Mouse (Mus musculus) forelimb bud, embryonic 11.5 days (tissue): ENCODE results near the gene Zfhx3.
"Not testable (repeated sequence)": the region's sequence is repeated elsewhere in the genome, so short reads cannot be mapped to it uniquely, and the experiment has no call there.

Experiments used
- DNase-seq: peaks from one replicate; pipeline ENCODE4 v3.0.0-alpha.2; 2012; ENCODE audit warnings: low read depth, low spot score

The Zfhx3 gene

DNA sequence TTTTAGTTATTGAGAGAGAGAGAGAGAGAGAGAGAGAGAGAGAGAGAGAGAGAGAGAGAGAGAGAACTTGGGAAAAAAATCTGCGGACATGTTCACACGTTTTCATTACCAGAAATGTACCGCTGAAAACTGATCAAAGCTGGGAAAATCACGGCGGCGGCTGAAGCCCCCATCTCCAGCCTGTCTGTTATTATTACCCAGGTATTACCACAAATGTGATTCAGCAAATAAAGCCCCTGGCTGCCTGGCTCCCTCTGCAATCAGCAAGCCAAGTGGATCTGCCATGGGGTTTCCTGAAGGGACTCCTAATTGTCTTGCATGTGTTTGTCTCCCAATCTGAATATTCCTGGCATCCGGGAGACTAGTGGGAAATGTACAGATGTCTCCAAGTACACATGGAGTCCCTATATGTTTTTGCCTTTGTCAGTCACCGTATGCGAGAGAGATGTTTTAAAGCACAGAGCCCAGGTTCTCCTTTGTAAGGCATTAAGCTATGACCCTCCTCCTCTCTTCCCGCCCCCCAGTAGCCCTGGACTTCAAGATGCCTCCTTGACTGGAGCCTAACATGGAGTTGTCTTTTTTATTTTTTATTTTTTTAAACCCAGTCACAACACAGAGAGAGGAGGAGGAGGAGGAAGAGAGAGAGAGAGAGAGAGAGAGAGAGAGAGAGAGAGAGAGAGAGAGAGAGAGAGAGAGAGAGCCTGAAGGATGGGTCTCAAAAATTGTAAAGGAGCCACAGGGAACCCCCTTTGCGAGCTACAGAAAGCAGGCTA lies at the start of gene Zfhx3:
Zfhx3 (plus strand) TSS at position 723 of the 773 bp plus-strand sequence.
- DNase-seq = no peak

DNA sequence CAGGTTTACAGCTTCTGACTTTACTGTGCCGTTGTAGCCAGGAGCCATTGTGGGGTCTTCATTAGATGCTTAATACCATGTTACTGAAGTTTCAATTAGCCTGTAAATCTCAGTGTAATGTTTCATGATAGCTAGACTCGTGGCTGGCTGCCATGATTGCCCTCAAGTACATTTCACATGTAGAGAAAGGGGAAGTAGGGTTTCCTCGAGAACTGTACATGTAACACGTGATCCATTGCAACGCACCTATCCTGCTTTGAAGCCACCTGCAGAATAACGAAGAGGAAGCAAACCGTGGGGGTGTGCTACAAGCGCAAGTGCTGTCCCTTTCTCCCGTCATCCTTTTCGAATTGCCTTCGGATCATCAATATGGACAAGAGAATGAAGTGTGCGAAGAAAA lies 23.5 kb upstream of the Zfhx3 start:
- no peak for DNase-seq

DNA sequence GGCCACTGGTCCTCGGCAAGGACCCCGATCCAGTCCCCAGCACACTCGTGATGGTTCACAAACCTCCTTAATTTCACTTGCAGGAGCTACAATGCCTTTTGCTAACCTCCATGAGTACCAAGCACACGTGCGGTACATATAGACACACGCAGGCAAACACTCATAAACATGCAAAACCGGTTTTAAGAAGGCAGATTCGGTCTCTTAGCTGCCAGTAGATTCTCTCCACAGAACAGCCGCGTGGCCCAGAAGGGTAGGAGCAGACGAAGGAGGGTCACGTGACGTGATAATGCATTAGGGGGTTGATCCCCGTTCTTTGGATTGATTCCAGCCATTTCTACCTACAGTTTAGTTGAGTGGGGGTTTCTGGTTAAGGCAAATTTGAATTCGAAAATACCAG lies 16.3 kb upstream of the Zfhx3 start:
- no peak for DNase-seq

DNA sequence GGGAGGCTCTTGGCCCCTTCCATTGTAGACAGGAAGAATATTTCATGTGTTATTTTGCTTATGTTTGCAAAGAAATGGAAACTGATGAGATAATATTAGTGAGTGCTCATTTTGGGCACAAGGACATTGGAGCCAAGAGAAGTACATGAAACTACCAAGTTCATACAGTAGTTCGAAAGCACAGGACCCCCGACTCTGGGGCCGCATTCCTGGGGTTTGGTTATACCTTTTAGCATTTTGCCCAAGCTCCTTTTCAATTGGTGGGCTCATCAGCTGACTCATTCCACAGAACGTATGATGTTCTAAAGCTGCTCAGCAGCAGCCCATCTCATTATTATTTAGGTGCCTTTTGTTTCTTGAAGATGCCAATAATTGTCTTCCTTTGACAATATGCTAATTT lies 5.7 kb upstream of the Zfhx3 start:
- no peak for DNase-seq

DNA sequence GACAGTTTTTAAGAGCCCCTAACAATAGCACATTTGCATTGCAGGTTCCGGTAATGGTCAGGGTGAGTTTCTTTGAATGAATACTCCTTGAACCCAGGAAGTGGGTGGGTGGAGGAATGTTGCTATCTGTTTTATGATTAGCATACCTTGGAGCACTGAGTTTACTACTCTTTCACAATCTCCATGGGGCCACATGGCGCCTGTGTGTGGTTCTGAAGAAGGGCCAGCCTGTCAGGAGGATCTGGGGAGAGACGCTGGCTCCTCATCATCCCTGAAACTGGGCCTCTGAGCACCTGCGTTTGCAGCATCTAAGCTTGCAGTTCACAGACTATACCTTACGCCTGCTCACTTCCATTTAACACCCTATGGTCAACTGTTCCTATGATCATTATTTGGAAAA lies 4.2 kb upstream of the Zfhx3 start:
- not testable (repeated sequence) for DNase-seq

DNA sequence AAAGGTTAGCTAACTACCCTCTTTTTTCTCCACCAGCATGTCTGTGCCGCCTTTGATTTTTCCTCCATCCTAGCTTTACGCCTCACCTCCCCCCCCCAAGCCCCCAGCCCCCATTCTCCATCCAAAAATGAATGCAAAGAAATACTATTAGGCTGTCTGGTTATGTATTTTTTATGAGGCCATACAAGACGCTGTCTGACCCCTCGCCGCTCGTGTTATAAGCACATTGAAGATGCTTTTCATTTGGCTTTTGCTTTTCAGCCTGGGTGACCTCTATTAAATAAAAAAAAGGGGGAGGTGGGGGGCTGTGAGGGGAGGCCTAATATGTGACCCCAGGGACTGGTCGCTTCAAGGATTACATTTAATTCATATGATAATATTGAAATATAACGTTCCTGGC lies 2.3 kb upstream of the Zfhx3 start:
- no peak for DNase-seq

DNA sequence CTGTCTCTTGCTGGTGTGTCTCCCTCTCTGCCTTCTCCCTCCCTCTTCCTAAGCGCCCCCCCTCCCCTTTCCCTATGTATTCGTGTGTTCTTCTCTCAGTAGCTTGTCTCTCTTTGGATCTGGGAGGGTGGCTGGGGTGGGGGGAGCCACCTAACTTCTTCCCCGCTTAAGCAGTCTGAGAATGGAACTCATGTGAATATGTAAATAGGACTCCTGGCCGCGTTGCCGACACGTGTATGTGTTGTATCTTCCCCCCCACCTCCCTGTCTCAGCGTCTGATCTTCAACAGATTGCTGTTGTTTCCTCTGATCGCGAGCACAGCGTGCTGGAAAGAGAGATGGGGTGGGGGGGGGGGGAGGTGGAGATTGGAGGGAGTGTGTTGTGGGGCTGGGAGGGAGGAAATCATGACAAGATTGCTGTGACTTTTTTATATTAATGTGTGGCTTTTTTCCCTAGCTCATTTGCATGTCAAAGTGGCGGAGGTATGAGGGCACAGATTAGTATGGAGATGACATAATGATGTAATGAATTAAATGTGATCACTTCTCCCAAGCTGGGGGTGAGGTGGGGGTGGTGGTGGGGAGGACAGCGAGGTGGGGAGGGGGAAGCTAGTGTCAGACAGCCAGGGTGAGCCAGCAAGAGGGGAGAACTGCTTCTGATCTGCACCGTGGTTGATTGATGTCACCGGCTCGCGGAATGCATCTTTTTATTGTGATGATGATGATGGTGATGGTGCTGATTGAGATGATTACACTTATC lies 487 bp downstream of the Zfhx3 start:
- no peak for DNase-seq

DNA sequence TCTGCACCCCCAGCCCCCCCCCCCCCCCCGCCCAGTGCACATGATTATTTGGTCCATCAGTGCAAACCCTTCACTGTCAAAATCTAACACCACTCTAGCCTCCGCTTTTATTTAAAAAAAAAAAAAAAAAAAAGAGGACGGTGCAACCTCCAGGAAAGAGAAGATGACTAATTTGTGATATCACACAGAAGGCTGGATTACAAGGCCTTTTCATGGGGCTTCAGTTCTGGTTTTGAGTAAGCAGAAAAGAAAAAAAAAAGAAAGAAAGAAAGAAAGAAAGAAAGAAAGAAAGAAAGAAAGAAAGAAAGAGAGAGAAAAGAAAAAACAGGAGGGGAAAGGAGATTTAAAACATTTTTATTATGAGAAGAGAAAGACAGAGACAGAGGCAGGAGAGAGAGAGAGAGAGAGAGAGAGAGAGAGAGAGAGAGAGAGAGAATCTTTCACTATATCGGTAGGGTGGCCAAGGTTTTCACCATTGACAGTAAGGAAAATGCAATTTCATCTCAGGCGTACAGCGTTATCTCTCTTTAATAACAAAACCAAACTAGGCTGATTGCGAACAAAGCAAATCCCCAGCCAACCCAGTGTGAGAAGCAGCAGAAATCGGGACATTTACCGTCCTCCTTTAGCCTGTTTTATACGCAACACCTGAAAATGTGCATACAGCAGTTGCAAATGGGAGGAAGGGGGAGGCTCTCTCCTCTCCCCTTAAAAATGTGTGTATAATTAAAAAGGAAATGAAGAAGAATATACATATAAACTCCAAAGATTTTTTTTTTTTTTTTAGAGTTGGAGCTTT lies 1.3 kb downstream of the Zfhx3 start:
- DNase-seq = no peak

DNA sequence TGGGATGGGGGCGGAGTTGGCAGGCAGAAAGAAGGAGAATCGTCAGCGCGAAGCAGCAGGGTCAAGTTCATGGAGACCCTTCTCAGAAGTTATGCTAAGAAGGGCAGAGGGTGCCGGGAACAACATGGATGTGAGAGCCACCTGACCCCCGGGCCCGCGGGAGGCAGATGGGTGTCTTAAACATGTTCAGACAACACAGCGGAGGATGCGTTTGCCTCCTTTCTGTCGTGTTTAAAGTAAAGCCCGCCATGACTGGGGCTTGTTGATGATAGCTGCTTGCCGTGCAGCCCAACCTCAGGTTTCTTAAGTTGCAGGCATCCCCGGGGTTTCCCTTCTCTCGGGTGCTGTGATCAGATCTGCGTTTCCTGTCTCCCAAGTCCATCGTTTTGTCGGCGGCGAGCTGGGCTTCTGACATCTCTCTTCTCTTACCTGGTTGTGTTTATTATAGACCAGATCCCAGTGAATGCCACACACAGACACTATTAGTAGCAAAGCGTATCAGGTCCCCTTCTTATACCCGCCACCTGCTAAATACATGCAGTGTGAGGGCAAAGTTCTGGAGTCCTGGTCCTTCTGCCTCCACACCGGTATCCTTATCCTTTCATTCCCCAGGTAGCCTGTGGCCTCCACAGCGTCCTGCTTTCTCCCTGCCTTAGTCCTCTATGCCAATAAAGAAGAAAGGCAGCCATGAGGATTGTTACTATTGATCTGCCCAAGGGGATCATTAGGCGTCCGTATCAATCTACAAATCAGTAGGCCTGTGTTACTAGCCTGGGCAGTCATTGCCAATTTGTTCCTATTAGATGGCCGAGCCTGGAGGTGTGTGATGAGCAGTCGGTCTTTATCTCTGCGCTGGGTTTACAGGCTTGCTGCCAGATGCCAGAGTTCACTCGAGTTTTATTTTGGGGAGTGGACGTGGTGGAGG lies 2.5 kb downstream of the Zfhx3 start:
- DNase-seq = no peak

DNA sequence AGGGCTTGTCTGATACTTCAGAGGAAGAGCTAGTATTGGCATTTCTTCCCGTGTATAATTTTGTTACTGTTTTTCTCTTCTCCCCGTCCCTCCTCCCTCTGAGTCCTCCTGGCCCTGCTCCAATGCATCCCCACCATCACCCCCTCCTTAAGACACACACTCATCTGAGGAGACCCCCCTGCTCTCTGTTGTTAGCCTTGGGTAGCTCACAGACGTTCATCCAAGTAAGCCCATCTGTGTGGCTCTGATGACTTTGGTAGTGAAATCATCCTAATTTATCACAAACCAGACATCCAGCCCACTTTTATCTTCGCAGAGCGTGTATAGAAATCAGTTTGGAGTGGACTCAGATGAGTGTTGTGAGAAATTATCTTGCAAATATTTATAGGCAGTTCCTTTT lies 4.4 kb downstream of the Zfhx3 start:
- DNase-seq = no peak

DNA sequence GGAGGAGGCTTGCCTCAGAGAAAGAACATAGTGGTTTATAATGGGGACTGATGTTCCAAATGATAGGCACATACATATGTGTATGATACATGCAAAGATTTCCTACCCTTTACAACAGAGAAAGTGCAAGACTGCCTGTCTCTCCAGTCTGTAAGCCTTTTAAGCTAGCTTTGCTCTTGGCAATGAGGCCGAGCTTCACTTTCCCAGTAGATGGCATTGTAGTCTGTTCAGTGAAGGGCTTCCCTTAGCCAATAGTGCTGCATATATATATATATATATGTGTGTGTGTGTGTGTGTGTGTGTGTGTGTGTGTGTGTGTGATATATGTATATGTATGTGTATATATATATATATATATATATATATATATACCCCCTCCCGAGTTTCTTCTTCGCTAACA lies 13.4 kb downstream of the Zfhx3 start:
- DNase-seq = no peak

DNA sequence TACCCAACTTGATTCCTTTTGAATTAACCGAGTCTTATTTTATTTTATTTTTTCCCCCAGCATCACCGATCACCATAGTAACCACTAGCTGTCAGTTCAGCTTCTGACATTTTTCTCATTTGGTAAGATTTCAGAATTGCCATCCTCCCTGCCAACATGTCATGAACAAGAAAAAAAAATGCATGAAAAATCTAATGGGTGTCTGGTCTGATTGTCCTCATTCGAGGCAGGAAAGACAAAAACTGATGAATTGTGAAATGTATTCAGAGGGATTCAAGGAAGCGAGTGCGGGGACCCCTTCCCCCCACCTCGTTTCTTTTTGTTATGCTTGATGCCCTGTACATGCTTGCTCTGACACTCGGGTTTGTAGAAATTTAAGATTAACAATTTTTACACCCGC lies 15.1 kb downstream of the Zfhx3 start:
- DNase-seq = no peak

DNA sequence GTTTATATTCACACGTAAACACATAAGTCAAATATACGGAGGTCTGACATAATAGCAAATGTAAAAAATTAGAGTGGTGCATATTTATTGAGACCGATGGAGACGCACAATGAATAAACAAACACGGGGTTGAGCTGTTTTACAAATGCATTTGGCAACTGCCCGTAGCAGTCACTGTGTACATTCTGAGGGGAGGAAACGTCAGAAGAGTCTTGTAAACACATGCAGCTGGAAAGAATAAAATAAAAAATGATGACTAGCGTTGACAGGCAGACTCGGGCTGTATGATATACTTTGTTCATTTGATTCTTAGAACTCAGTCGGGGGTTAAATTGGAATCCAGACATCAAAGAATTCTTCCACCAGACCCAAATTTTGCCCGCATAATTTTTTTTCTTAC lies 18.0 kb downstream of the Zfhx3 start:
- peak; percentile 72 for DNase-seq

DNA sequence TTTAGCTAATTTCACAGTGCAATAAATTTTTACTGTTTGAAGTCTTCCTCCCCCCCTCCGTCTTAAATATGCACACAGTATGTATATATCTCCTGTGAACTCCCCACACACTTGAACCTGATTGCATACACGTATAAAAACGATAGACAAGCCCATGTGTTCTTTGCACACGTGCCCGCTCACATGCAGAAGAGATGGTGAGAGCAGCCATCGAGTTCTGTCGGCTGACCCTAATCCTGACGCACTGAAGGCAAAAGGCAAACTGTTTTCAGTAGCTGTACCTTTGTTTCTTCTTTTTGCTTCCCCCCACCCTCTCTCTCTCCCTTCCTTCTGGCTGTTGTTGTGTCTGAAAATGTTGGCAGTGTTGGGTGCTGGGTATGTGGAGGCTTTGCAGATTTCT lies 18.4 kb downstream of the Zfhx3 start:
- DNase-seq = no peak

DNA sequence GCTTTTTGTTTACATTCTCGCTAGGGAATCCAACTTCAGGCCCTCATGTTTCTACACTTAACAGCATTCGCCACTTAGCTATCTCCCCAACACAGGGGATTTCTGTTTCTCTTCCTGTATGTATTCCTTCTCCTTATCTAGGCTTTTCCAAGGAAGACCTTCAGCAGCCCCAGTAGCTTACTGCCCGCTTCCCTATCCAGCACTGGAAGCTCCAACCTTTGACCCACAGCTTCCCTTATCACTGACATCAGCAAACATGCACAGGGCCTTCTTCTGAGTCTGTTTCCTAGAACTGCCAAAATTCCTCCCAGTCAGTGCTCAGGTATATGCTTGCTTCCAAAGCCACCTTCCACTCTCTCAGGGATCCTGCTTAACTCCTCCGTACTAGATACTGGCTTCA lies 29.8 kb downstream of the Zfhx3 start:
- DNase-seq = no peak

DNA sequence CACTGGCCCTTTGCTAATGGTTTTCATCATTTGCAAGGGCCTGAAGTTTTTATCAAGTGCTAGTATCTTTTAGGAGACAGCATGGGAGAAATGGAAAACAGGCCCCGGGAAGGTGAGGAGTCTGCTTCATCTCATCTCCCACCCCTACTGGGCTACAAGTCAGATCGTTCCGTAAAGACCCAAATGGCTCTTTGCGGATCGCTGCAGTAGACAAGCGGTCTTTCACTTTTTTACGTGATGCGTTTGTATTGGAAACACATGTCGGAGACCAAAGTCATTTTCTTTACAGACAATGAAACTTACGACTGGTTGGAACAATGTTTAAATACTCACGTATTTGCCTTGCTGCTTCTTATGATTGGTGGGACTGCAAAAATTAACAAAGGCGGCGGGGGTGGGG lies 32.0 kb downstream of the Zfhx3 start:
- DNase-seq = peak; percentile 57

DNA sequence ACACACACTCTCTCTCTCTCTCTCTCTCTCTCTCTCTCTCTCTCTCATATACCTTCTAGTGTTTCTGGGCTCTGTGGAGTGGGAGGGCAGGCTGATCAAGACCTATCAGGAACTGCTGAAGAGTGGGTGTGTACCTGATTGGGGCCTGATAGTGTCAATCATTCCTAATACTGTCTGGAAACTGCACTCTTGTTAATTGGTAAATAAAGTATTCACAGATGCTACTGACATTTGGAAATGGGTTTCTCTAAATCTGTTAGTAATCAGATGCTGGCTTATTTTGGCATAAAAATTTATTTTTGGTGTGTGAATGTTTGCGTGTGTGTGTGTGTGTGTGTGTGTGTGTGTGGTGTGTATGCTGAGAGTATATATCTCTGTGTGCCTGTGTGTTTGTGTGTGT lies 35.8 kb downstream of the Zfhx3 start:
- DNase-seq = no peak

DNA sequence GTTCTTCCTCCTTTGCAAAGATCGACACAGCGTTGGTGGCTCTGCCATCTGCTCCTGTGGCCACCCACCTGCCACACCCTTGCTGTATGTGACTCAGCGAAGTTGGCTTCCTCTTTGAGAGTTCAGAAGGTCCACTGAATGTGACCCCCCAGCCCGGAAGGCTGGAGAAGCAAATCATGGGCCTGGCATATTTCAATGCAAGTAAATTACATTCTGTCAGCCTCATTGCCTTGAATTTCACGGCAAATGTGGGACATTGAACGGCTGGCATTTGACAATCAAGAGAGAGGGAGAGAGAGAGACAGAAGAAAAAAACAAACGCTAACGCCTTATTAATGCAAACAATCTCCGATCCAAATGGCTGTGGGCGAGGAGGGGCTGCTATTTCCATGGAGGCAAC lies 38.2 kb downstream of the Zfhx3 start:
- no peak for DNase-seq

DNA sequence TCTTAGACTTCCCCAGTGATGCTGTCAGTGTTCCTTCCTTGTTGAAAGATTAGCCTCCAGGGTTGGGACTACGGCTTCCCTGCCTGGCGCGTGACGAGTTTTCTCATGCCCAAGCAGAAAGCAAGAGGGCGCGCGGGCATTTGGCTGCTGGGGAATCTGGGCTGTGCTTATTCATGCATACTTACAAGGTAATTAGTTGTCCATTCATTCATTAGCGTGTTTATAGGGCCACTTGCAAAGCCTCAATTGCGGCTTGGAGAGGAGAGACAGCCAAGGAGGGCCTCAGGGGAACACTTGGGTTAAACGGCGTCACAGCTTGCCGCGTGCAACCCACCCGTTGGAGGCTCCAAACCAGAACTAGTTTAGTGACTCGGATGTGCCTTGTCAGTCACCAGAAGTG lies 44.2 kb downstream of the Zfhx3 start:
- DNase-seq = no peak

DNA sequence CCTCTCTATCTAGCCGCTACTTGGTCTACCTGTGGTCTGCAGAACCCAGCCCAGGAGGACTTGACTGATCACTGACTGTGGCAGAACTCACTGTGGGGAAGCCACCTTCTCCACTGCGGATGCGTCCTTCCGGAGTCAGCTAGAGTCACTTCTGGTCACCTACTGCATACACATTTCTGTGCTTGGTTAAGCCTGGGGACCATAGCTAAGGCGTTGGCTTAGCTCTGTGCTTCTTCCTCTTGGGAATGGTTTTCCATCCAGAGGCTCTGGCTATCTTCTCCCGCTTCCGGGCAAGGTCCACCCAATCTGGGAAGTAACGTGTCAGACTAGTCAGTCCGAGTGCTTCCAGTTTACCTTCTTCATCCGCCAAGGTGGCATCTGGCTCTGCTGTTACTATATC lies 56.4 kb downstream of the Zfhx3 start:
- no peak for DNase-seq

DNA sequence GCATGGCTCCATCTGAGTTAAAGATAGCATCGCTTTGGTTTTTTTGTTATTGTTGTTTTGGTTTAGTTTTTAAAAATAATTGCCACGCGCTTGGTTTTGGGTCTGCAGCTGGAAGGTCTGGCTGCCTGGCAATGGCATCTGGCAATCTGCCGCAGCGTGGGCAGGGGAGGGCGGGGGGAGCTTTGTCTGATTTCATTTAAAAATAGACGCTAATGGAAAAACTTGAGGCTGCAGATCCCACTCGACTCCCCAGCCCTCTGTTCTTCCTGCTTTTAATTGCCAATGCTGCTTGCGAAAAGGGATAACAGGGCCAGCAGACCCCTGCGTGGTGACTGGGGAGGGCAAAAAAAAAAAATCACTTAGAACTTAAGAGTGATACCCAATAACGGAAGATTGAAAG lies 69.1 kb downstream of the Zfhx3 start:
- no peak for DNase-seq
